24 mouse cellular contexts compared by ENCODE assay signal in genomic region chr11:79975377-79975776, GRCm38 (mm10). TPM values are rescaled to one million over a fixed set of nuclear protein-coding genes. Genes with fewer than 3 reads are reported as not detected.
DNase-seq lines count a peak whose midpoint lies in the region; ATAC-seq and TF ChIP-seq lines count a peak whose summit lies in the region.
"Had no signal": no experiment of that assay in that cellular context is flagged by ENCODE, and none has a peak within 500 bp of the region (broad histone marks: within the 10 kb centered on the region; RNA-seq: fewer than 3 reads in every experiment).

No protein-coding gene starts in this region.

- no peak overlapping the region for H3K9ac ChIP-seq in forebrain, embryonic 14.5 days (ENCODE audit: low read length)
- no peak overlapping the region for H3K9ac ChIP-seq in midbrain, embryonic 14.5 days (replicated peaks; ENCODE audit: low read length)
- no peak overlapping the region for H3K9ac ChIP-seq in midbrain, embryonic 13.5 days (replicated peaks)
- H3K9ac ChIP-seq: embryonic facial prominence, embryonic 12.5 days; heart, embryonic 13.5 days; hindbrain, embryonic 14.5 days had no signal

- TF ChIP-seq CTCF in brain, embryonic 14.5 days (IDR thresholded peaks at IDR 0.05; ENCODE audit: borderline replicate concordance, extremely low read depth, insufficient read depth, insufficient read length): no peak

- no peaks in the 10 kb centered on the region for H3K4me1 ChIP-seq in forebrain, embryonic 14.5 days (ENCODE audit: control insufficient read depth, insufficient read depth, low read length)
- peaks cover 20% of the 10 kb centered on the region for H3K4me1 ChIP-seq in forebrain, embryonic 10.5 days
- H3K4me1 ChIP-seq in midbrain, embryonic 14.5 days (ENCODE audit: control insufficient read depth, insufficient read depth, low read length): no peaks in the 10 kb centered on the region; the same call in 1 of the 2 replicates
- H3K4me1 ChIP-seq in midbrain, embryonic 13.5 days (replicated peaks): peaks cover 7% of the 10 kb centered on the region
- H3K4me1 ChIP-seq: embryonic facial prominence, embryonic 12.5 days had no signal

- no peak for ATAC-seq in forebrain, embryonic 14.5 days
- ATAC-seq in midbrain, embryonic 14.5 days (ENCODE audit: low FRiP score, low TSS enrichment): no peak
- ATAC-seq in midbrain, embryonic 13.5 days: no peak
- ATAC-seq: CD4-positive, CD25-positive, alpha-beta regulatory T cell, adult 4 months; forebrain, embryonic 16.5 days; intestine, postnatal 0 days had no signal

- H3K27ac ChIP-seq in forebrain, embryonic 14.5 days (ENCODE audit: low read depth, low read length): no peak overlapping the region
- no peak overlapping the region for H3K27ac ChIP-seq in forebrain, embryonic 10.5 days
- H3K27ac ChIP-seq in midbrain, embryonic 14.5 days (replicated peaks; ENCODE audit: low read depth, low read length): no peak overlapping the region
- no peak overlapping the region for H3K27ac ChIP-seq in midbrain, embryonic 13.5 days
- H3K27ac ChIP-seq: embryonic facial prominence, embryonic 12.5 days; heart, embryonic 13.5 days; hindbrain, embryonic 14.5 days; kidney, postnatal 0 days had no signal

- TF ChIP-seq POLR2A in brain, embryonic 14.5 days (IDR thresholded peaks at IDR 0.05; ENCODE audit: borderline replicate concordance, extremely low read depth, insufficient read depth, insufficient read length, poor library complexity, severe bottlenecking): no peak

- no peaks in the 10 kb centered on the region for H3K36me3 ChIP-seq in forebrain, embryonic 14.5 days (ENCODE audit: control insufficient read depth, insufficient read depth, low read length)
- no peaks in the 10 kb centered on the region for H3K36me3 ChIP-seq in forebrain, embryonic 10.5 days (replicated peaks)
- H3K36me3 ChIP-seq in midbrain, embryonic 14.5 days (ENCODE audit: control insufficient read depth, insufficient read depth, low read length): no peaks in the 10 kb centered on the region
- H3K36me3 ChIP-seq in midbrain, embryonic 13.5 days: no peaks in the 10 kb centered on the region
- H3K36me3 ChIP-seq: embryonic facial prominence, embryonic 12.5 days; G1E; heart, embryonic 13.5 days had no signal

- WGBS in forebrain, embryonic 14.5 days: 23% methylated on average over 2 of the region's 2 CpGs
- WGBS in forebrain, embryonic 10.5 days: 67% methylated on average over 2 of the region's 2 CpGs
- 46% methylated on average over 2 of the region's 2 CpGs for whole genome bisulfite sequencing in midbrain, embryonic 14.5 days
- 61% methylated on average over 2 of the region's 2 CpGs for WGBS in midbrain, embryonic 13.5 days

- DNase-seq in embryo, embryonic 10.5 days (ENCODE audit: low spot score): peak; percentile 27
- DNase-seq in embryo, embryonic 9.5 days (ENCODE audit: extremely low spot score): no peak
- no peak for DNase-seq in forebrain, embryonic 14.5 days (ENCODE audit: low spot score)
- no peak for DNase-seq in forebrain, embryonic 10.5 days (ENCODE audit: extremely low spot score, low spot score)
- DNase-seq in midbrain, embryonic 14.5 days: peak; percentile 2
- DNase-seq in brain, embryonic 14.5 days (ENCODE audit: low read depth): peak; percentile 29
- no peak for DNase-seq in Muller cell, postnatal 12 days (ENCODE audit: inconsistent ontology term)
- DNase-seq: adrenal gland, adult 2 months; adrenal gland, postnatal 25 days; B cell, adult 2 months; cerebellum, adult 8-10 months; cerebellum, postnatal 25 days; gastrocnemius, postnatal 14 days; heart, postnatal 4 days; kidney, adult 9 months had no signal

- peak overlapping the region; percentile 71 for H3K4me2 ChIP-seq in forebrain, embryonic 14.5 days (ENCODE audit: low read length)
- H3K4me2 ChIP-seq in midbrain, embryonic 14.5 days (ENCODE audit: low read length): no peak overlapping the region
- no peak overlapping the region for H3K4me2 ChIP-seq in midbrain, embryonic 13.5 days (replicated peaks)

- H3K9me3 ChIP-seq in forebrain, embryonic 14.5 days (replicated peaks; ENCODE audit: control insufficient read depth, low read length): no peaks in the 10 kb centered on the region
- H3K9me3 ChIP-seq in forebrain, embryonic 10.5 days: no peaks in the 10 kb centered on the region
- H3K9me3 ChIP-seq in midbrain, embryonic 14.5 days (ENCODE audit: control insufficient read depth, low read length): no peaks in the 10 kb centered on the region
- H3K9me3 ChIP-seq in midbrain, embryonic 13.5 days: no peaks in the 10 kb centered on the region
- H3K9me3 ChIP-seq: embryonic facial prominence, embryonic 12.5 days; heart, embryonic 13.5 days had no signal

- H3K27me3 ChIP-seq in forebrain, embryonic 14.5 days (replicated peaks; ENCODE audit: control insufficient read depth, insufficient read depth, low read length): no peaks in the 10 kb centered on the region
- H3K27me3 ChIP-seq in forebrain, embryonic 10.5 days (ENCODE audit: poor library complexity, severe bottlenecking): peaks cover 41% of the 10 kb centered on the region
- peaks cover 10% of the 10 kb centered on the region; the same call in 1 of the 2 replicates for H3K27me3 ChIP-seq in midbrain, embryonic 14.5 days (ENCODE audit: control insufficient read depth, insufficient read depth, low read length)
- peaks cover 17% of the 10 kb centered on the region for H3K27me3 ChIP-seq in midbrain, embryonic 13.5 days

- H3K4me3 ChIP-seq in forebrain, embryonic 14.5 days (ENCODE audit: low read depth, low read length): peak overlapping the region; percentile 47
- H3K4me3 ChIP-seq in forebrain, embryonic 10.5 days: no peak overlapping the region
- no peak overlapping the region for H3K4me3 ChIP-seq in midbrain, embryonic 14.5 days (replicated peaks; ENCODE audit: low read depth, low read length)
- H3K4me3 ChIP-seq in midbrain, embryonic 13.5 days (replicated peaks): no peak overlapping the region
- H3K4me3 ChIP-seq: embryonic facial prominence, embryonic 12.5 days had no signal

RNA-seq across cellular contexts. Expression of gene Utp6, which starts 13.2 kb away (rescaled TPM):
- polyA plus RNA-seq in forebrain, embryonic 14.5 days (2014; fragmentation: Nextera tagmentation; extraction: Ambion mirVana): 52.1 and 54.2 TPM in 2 replicates
- 80.1 and 81.2 TPM in 2 replicates for polyA plus RNA-seq in forebrain, embryonic 10.5 days (2016; fragmentation: Nextera tagmentation; extraction: Ambion mirVana)
- 32.9 and 51.9 TPM in 2 replicates for polyA plus RNA-seq in midbrain, embryonic 14.5 days (2014; fragmentation: Nextera tagmentation; extraction: Ambion mirVana)
- 49.9 and 54.8 TPM in 2 replicates for polyA plus RNA-seq in midbrain, embryonic 13.5 days (2015; fragmentation: Nextera tagmentation; extraction: Ambion mirVana)
- 22.5 and 27.6 TPM in 2 replicates for polyA plus RNA-seq in brain, embryonic 14.5 days (2012; rRNA removed)

RNA-seq across cellular contexts. Expression of gene Suz12, which starts 17.5 kb away (rescaled TPM):
- polyA plus RNA-seq in forebrain, embryonic 14.5 days (2014; fragmentation: Nextera tagmentation; extraction: Ambion mirVana): 19.4 and 23.6 TPM in 2 replicates
- polyA plus RNA-seq in forebrain, embryonic 10.5 days (2016; fragmentation: Nextera tagmentation; extraction: Ambion mirVana): 23.1 and 23.7 TPM in 2 replicates
- 18.1 and 21.4 TPM in 2 replicates for polyA plus RNA-seq in midbrain, embryonic 14.5 days (2014; fragmentation: Nextera tagmentation; extraction: Ambion mirVana)
- 22.1 and 22.5 TPM in 2 replicates for polyA plus RNA-seq in midbrain, embryonic 13.5 days (2015; fragmentation: Nextera tagmentation; extraction: Ambion mirVana)
- 33.2 and 33.7 TPM in 2 replicates for polyA plus RNA-seq in brain, embryonic 14.5 days (2012; rRNA removed)

Comparison
In these comparisons a context has a peak if more than half of its experiments do, and no peak if none do; other contexts are left out.
1. DNase-seq: peak in embryo, embryonic 10.5 days (single experiment), midbrain, embryonic 14.5 days (single experiment) and brain, embryonic 14.5 days (single experiment); none in embryo, embryonic 9.5 days (single experiment), forebrain, embryonic 14.5 days (single experiment), forebrain, embryonic 10.5 days (single experiment) and Muller cell, postnatal 12 days (single experiment).